Mouse (Mus musculus): ENCODE measurements at regions not wholly inside any gene's neighbourhood (a gene's known extent, or its start where the extent isn't known, plus 50 kb on each side); places are given as distances from the start of the nearest gene placed in this dataset.
"Not testable (repeated sequence)": the region's sequence is repeated elsewhere in the genome, so short reads cannot be mapped to it uniquely, and the experiment has no call there.

DNA sequence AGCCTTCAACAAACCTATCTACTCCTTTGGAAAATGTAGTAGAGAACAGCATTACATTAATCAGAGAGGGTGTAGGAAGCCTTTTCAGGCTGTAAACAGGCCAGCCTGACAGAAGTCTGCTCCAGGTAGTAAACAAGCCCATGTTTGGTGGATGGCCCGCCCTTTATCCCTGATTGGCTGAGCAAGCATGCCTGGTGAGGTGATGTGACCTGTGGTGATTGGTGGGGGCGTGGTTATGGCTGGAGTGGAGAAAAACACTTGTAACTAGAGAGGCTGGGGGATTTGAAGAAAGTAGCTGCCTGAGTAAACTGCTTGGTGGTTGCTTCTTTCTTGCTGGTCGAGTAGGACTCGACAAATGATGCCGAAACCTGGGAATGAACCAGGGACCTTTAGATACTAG, 621.3 kb upstream of the Dsel start:
- not testable (repeated sequence) for DNase-seq

GRCm38 (mm10) chr1:112456047-112456446, 591.3 kb upstream of the Dsel start:
- peak; percentile 31 for DNase-seq

DNA sequence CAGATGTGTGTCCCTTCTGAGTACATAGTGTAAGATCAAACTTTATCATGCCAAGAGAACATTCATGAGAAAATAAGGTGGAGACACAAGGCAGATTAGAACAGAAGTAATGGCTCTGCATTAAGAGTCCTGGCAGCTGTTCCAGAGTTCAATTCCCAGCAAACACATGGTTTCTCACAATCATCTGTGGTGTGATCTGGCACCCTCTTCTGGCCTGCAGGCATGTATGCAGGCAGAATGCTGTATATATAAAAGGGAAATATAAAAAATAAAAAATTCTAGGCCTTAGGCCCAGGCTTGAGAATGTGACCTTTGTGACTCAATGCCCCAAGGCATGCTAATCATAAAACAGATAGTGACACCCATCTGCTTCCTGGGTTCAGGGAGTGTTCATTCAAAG, 587.7 kb upstream of the Dsel start:
- DNase-seq, result no peak

DNA sequence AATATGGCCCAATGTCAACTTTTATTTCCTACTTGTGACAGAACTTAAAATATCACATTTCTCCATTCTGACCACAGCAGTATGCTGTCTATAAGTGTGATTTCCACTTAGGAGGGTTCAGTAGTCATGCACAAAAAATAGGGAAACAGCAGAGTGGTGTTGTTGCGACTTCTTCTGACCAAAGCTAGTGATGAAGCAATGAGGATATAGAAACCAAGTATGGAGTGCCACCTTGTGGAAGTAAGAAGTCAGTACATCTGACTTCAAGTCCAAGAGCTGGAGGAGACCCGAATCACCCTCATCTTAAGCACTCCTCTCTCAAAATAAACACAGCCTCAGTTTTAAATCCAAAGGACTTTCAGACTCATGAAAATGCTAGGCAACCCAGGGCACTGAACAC, 586.9 kb upstream of the Dsel start:
- no peak for DNase-seq

- DNase-seq, result no peak
Observed at GRCm38 (mm10) chr1:112439109-112439508, 574.4 kb upstream of the Dsel start.

- peak; percentile 5 for DNase-seq
Observed at GRCm38 (mm10) chr1:112416350-112417083, 551.8 kb upstream of the Dsel start.

- DNase-seq, result peak; percentile 23
Observed at GRCm38 (mm10) chr1:112388807-112389206, 524.1 kb upstream of the Dsel start.

GRCm38 (mm10) chr1:112384015-112384414, 519.3 kb upstream of the Dsel start:
- no peak for DNase-seq

DNA sequence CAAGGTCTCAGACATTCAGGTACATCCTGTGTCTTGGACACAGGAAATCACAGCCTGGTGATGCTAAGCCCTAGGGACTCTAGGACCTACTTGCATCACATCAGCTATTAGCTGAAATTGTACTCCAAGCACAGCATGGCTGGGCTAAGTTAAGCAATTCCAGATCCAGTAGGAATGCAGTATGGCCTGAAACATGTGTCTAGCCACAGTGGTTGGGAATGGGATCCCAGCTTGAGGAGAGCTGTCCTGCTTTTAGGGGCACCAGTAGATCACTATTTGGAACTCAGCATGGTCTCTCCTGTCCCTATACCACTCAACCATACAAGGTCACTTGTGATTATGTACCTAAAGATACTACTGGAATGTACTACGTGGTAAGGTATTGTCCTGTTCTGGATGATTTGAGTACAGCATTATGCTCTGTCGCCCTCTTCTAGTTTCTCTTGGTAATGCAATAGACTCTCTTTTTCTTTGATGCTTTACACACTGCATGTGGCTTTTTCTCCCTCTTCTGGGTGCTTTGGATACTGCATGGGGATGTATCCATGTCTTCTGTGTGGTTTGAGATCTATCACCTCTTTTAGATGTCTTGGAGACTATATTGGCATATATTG, 515.0 kb upstream of the Dsel start:
- no peak for DNase-seq

DNA sequence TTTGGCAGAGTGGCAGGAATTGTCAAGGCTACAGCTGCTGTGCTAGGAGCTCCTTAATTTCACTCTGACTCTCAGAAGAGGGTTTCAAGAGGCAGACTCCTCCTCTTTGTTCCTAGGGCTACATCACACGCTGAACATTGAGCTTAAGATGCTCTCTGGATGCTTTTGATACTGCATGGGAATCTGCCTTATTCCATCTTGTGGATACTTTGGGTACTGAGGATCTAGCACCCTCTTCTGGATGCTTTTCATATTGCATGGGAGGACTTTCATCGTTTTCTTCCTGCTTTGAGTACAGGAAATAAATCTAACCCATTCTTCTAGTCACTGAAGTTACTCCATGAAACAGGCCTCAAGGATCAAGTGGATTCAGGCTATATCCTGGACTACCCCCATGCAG, 513.9 kb upstream of the Dsel start:
- DNase-seq, result no peak

DNA sequence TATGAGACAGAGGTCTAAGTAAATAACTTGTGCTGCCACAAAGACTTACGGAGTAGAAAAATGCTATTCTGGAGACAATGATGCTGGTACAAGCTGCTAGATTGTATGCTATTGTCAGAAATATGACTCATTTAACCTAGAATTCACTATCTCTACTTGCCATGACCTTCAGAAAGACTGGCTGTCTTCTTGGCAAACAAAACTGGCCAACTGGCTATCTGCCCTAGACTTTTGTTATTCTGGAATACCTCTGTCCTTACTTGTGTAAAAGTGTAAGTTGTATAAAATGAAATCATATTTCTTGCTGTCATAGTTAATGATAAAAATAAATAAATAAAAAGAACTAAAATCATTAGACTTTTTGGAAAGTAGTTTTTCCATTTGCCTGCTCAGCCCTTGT, 491.1 kb upstream of the Dsel start:
- DNase-seq, result peak; percentile 21

Data from adrenal gland, postnatal 25 days (tissue).